Mouse (Mus musculus) layer of hippocampus, adult 18-20 months (tissue): Measurements from ENCODE around the gene Slc35f4. TPM values are rescaled to one million over a fixed set of nuclear protein-coding genes. Genes with fewer than 3 reads are reported as not detected.
A peak's percentile ranks its signal among the peaks of the same experiment; 100 is the strongest.
"Not testable (repeated sequence)": the region's sequence is repeated elsewhere in the genome, so short reads cannot be mapped to it uniquely, and the experiment has no call there.

Experiments used
- DNase-seq, 2 experiments: peaks; one replicate each; pipeline ENCODE4 v3.0.0; 2022; ENCODE audit warnings: low spot score in 2 of 2
- microRNA-seq, 2 experiments: library from miRNA; unstranded; fragments of <30 nt; microRNA quantifications; one replicate each; pipeline ENCODE4 v1.2.0; 2021
- total RNA-seq, 2 experiments: library from RNA; stranded (reverse); gene quantifications; 2 replicates each; pipeline ENCODE4 v1.2.3; 2021

The Slc35f4 gene
- total RNA-seq, 2 experiments from 2014 or later, result 13.7 to 15.4 TPM

- peak in 1 of 2 experiments; percentile 11 for DNase-seq
Measured at GRCm38 (mm10) chr14:49283784-49284655, 241.8 kb downstream of the Slc35f4 start.

GRCm38 (mm10) chr14:49278880-49279279 lies 247.0 kb downstream of the Slc35f4 start:
- no peak for DNase-seq

- not testable (repeated sequence) for DNase-seq
Measured at GRCm38 (mm10) chr14:49278479-49278878, 247.4 kb downstream of the Slc35f4 start.

- no peak for DNase-seq
Measured at GRCm38 (mm10) chr14:49277642-49278041, 248.2 kb downstream of the Slc35f4 start.

GRCm38 (mm10) chr14:49275376-49275775 lies 250.5 kb downstream of the Slc35f4 start:
- DNase-seq, result no peak

- no peak for DNase-seq
Measured at GRCm38 (mm10) chr14:49265286-49266002, 260.4 kb downstream of the Slc35f4 start.

Small RNA genes within 50 kb of the gene (microRNA-seq; reads per million reads assigned to microRNA genes)
- 0 reads per million in 2 experiments for gene Gm22949
